Mouse (Mus musculus) heart, postnatal 0 days (tissue): ENCODE results near the gene Pla2g15. TPM values are rescaled to one million over a fixed set of nuclear protein-coding genes. Genes with fewer than 3 reads are reported as not detected.

Source experiments
- ATAC-seq: fragments of 200-750 bp; cut with Nextera tagmentation; 2 replicates; pipeline ENCODE4 v1.8.0; 2017; ENCODE audit warnings: low read depth, moderate number of reproducible peaks, moderate library complexity; ENCODE audit not compliant: insufficient read depth
- DNase-seq: peaks from one replicate; pipeline ENCODE4 v3.0.0-alpha.2; 2016; ENCODE audit warnings: low spot score
- H3K27ac ChIP-seq: fragments of 300-500 bp; sonication (generic); 2 replicates; pipeline ENCODE4 v1.5.1; 2014; ENCODE audit warnings: low read depth, mild to moderate bottlenecking
- H3K27me3 ChIP-seq: fragments of 300-500 bp; sonication (generic); 2 replicates; pipeline ENCODE4 v1.6.1; 2014; ENCODE audit warnings: low read length, mixed read lengths; ENCODE audit not compliant: control insufficient read depth, insufficient read depth
- H3K36me3 ChIP-seq: fragments of 300-500 bp; sonication (generic); replicated peaks from 2 replicates; pipeline ENCODE4 v1.6.1; 2014; ENCODE audit warnings: low read length, mixed read lengths; ENCODE audit not compliant: control insufficient read depth, insufficient read depth
- H3K4me1 ChIP-seq: fragments of 300-500 bp; sonication (generic); 2 replicates; pipeline ENCODE4 v1.6.1; 2014; ENCODE audit warnings: antibody characterized with exemption; ENCODE audit not compliant: control insufficient read depth, insufficient read depth
- H3K4me2 ChIP-seq: fragments of 300-500 bp; sonication (generic); 2 replicates; pipeline ENCODE4 v1.6.1; 2014; ENCODE audit warnings: low read depth, mild to moderate bottlenecking, low read length, moderate library complexity
- H3K4me3 ChIP-seq: fragments of 300-500 bp; sonication (generic); 2 replicates; pipeline ENCODE4 v1.5.1; 2014; ENCODE audit warnings: low read depth, low read length
- H3K9ac ChIP-seq: fragments of 300-500 bp; sonication (generic); replicated peaks from 2 replicates; pipeline ENCODE4 v1.6.1; 2014; ENCODE audit warnings: low read depth, low read length, mixed read lengths
- H3K9me3 ChIP-seq: fragments of 300-500 bp; sonication (generic); replicated peaks from 2 replicates; pipeline ENCODE4 v1.6.1; 2016; ENCODE audit warnings: low read length; ENCODE audit not compliant: control insufficient read depth
- CTCF ChIP-seq: IDR thresholded peaks from 2 replicates; pipeline ENCODE4 v1.5.1; 2016; ENCODE audit warnings: antibody characterized with exemption, control low read depth, low read depth
- EP300 ChIP-seq: IDR thresholded peaks from 2 replicates; pipeline ENCODE4 v1.6.1; 2016; ENCODE audit warnings: antibody characterized with exemption, low read depth
- WGBS: fragments of 180-500 bp; shearing (Covaris S2); extraction: QIAGEN DNeasy Blood & Tissue Kit; methylation state at CpG from one replicate; pipeline ENCODE4 v1.1.7; 2014; 5-methylcytosine and 5-hydroxymethylcytosine counted together
- polyA plus RNA-seq: library from polyadenylated mRNA; unstranded; fragments of >200 nt; fragmentation: Nextera tagmentation; extraction: Ambion mirVana; gene quantifications from 2 replicates; pipeline ENCODE4 v1.2.1, GENCODE M21; 2015
- total RNA-seq: library from RNA; depleted of rRNA; stranded (reverse); fragments of >200 nt; gene quantifications from 2 replicates; pipeline ENCODE4 v1.2.3, GENCODE M21; 2014; ENCODE audit warnings: low replicate concordance; rRNA removed

The Pla2g15 gene
- total RNA-seq = 4.5 and 4.7 TPM in 2 replicates
- 5.0 and 5.4 TPM in 2 replicates for polyA plus RNA-seq

DNA sequence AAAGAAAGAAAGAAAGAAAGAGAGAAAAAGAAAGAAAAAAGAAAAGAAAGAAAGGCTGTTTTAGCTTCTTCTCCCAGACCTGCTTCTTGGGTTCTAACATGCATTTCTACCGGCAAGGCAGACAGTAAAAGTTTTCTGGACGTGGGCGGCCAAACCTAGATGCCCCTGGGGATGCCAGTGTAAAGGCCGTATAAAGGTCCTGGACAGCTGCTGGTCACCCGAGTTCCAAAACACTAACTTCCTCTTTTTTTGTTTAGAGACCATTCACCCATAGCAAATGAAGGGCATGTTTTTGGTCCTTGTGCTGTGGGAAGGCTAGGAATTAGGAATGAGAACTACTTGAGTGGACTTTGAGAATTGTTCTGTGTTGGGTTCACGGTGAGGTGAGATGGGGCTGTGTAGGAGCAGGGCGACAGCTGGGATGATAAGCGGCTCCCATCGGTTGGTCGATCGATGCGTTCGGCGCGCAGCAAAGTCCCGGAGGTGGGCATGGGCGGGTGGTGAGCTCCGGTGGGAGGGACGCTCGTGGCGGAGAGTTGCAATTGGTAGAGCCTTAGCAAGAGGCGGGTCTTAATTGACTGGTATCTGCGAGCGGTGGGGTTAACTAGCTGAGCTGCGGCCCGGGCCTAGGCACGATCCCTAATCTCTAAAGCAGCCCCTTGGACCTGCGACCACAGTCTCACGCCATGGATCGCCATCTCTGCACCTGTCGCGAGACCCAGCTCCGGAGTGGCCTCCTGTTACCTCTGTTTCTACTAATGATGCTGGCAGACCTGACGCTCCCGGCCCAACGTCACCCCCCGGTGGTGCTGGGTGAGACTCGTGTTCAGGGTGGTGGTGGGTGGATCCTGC lies at the start of gene Pla2g15:
TSS of gene Pla2g15 (plus strand) at position 599 of the 852 bp plus-strand sequence.
- Histone ChIP-seq H3K4me3 (peak within 1 kb of the TSS; percentile 84), H3K9me3 (no peaks in the 10 kb centered on the region), H3K4me1 (peaks cover 8% of the 10 kb centered on the region), H3K4me2 (peak within 1 kb of the TSS; percentile 88), H3K36me3 (no peaks in the 10 kb centered on the region), H3K9ac (peak within 1 kb of the TSS; percentile 72), H3K27me3 (no peaks in the 10 kb centered on the region), H3K27ac (peak within 1 kb of the TSS; percentile 15)
- peak; percentile 93 for ATAC-seq
- under 1% methylated on average over 38 of the region's 38 CpGs for WGBS
- peak; percentile 91 for DNase-seq
- TF ChIP-seq EP300 = no peak
- TF ChIP-seq CTCF = no peak

DNA sequence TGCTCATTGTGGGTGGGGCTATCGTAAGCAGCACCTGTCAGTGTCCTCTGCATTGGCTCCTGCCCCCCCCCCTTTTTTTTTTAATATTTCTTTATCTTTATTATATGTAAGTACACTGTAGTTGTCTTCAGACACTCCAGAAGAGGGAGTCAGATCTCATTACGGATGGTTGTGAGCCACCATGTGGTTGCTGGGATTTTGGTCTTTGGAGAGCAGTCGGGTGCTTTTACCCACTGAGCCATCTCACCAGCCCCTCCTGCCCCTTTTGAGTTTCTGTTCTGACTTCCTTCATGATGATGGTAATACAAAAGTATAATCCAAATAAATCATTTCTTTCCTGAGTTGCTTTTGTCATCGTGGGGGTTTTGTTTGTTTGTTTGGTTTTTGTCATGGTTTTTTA lies 47.9 kb upstream of the Pla2g15 start:
- H3K4me1 ChIP-seq = no peaks in the 10 kb centered on the region
- WGBS = 83% methylated on average over 4 of the region's 4 CpGs
- H3K4me3 ChIP-seq = no peak overlapping the region
- no peaks in the 10 kb centered on the region for H3K9me3 ChIP-seq
- H3K9ac ChIP-seq = no peak overlapping the region
- no peak for TF ChIP-seq EP300
- TF ChIP-seq CTCF = no peak
- ATAC-seq (no peak), DNase-seq (no peak)
- no peak overlapping the region for H3K27ac ChIP-seq
- H3K36me3 ChIP-seq = peaks cover 39% of the 10 kb centered on the region
- H3K4me2 ChIP-seq = no peak overlapping the region
- H3K27me3 ChIP-seq = no peaks in the 10 kb centered on the region

DNA sequence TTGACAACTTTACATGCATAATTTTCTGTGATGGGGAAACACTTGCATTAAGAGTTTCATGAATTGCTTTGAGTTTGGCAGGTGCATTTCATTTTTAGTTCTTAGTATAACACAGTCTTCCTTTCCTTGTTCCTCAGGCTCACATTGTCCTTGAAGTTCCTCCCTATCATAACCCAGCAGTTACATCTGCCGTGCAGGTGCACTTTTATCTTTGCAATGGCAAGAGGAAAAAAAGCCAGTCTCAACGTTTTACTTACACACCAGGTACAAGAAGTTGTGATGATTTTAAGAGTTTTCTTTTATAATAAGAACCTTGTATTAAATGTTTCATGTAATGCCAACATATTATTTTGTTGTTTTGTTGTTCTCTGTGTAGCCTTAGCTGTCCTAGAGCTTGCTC lies 46.3 kb upstream of the Pla2g15 start:
- TF ChIP-seq EP300 (no peak), CTCF (no peak)
- Histone ChIP-seq H3K4me3 (no peak overlapping the region), H3K4me2 (no peak overlapping the region), H3K27ac (no peak overlapping the region), H3K9me3 (no peaks in the 10 kb centered on the region), H3K36me3 (peaks cover 50% of the 10 kb centered on the region), H3K27me3 (no peaks in the 10 kb centered on the region), H3K4me1 (no peaks in the 10 kb centered on the region), H3K9ac (no peak overlapping the region)
- WGBS = 82% methylated on average over 2 of the region's 2 CpGs
- ATAC-seq (no peak), DNase-seq (no peak)

DNA sequence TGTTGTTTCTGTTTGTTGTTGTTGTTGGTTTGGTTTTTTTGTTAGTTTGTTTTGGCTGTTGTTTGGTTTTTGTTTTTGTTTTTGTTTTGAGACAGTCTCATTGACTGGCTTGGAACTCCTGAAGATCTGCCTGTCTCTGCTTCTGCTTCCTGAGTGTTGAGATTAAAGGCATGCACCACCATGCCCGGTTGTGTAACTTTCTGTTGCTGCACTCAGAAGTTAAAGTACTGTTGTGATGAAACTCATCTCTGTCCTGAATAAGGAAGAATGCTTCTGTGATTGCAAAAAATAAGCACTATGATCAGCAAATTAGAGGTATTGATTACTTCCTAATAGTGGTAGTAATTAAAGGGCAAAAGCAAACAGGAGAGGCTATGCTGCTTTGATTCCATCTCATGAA lies 44.0 kb upstream of the Pla2g15 start:
- no peaks in the 10 kb centered on the region for H3K27me3 ChIP-seq
- no peaks in the 10 kb centered on the region for H3K9me3 ChIP-seq
- no peak overlapping the region for H3K9ac ChIP-seq
- no peaks in the 10 kb centered on the region for H3K4me1 ChIP-seq
- no peak for ATAC-seq
- no peak overlapping the region for H3K4me2 ChIP-seq
- 63% methylated on average over 1 of the region's 1 CpGs for WGBS
- TF ChIP-seq EP300 = no peak
- TF ChIP-seq CTCF = no peak
- no peak for DNase-seq
- peaks cover 49% of the 10 kb centered on the region for H3K36me3 ChIP-seq
- H3K4me3 ChIP-seq = no peak overlapping the region
- no peak overlapping the region for H3K27ac ChIP-seq

DNA sequence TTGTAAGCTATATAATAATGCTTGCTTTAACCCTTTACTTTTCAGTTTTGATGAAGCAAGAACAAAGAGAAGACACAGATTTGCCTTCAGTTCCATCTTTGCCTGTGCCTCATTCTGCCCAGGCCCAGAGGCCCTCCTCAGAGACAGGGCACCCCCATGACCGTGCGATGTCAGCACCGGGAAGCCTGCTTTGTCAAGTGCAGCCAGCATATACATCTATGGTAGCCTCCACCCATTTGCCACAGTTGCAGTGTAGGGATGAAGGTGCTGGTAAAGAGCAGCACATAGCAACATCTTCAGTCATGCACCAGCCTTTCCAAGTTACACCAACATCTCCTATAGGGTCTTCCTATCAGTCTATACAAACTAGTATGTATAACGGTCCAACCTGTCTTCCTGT lies 42.1 kb upstream of the Pla2g15 start:
- no peak for TF ChIP-seq EP300
- no peak for TF ChIP-seq CTCF
- Histone ChIP-seq H3K9me3 (no peaks in the 10 kb centered on the region), H3K4me3 (no peak overlapping the region), H3K9ac (no peak overlapping the region), H3K36me3 (peaks cover 39% of the 10 kb centered on the region), H3K4me1 (no peaks in the 10 kb centered on the region), H3K27me3 (no peaks in the 10 kb centered on the region), H3K27ac (no peak overlapping the region), H3K4me2 (no peak overlapping the region)
- DNase-seq (no peak), ATAC-seq (no peak)
- WGBS = 92% methylated on average over 4 of the region's 4 CpGs
